Mouse (Mus musculus) T-helper 17 cell (primary cell): ENCODE measurements around the gene Dlx3.

ENCODE experiments used
- in situ Hi-C, 2 experiments: fragments of 300-600 bp; cut with MboI, MseI; formaldehyde crosslinking; loops; 1 replicate in 1 of 2; 2 replicates in 1 of 2; pipeline ENCODE4 v1.15.1; 2025; ENCODE audit warnings: high pct_unique_total_duplicates in 2 of 2

Gene Dlx3

DNA sequence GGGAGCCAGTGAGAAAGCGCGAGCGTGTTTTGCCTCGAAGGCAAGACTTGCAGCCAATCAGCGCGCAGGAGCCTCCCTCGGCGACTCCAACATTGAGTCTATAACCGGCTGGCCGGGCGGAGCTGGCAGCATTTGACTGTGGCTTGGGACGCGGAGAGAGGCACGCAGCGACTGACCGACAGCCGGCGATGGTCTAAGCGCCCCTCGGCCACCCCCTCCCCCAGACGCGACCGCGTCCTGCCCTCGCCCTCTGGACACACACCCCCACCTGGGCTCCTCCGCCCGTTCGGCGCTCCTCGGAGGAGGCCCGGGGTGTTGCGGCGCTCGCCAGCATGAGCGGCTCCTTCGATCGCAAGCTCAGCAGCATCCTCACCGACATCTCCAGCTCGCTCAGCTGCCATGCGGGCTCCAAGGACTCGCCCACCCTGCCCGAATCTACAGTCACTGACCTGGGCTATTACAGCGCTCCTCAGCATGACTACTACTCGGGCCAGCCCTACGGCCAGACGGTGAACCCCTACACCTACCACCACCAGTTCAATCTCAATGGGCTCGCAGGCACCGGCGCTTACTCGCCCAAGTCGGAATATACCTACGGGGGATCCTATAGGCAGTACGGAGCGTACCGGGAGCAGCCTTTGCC, at the start of gene Dlx3:
Gene Dlx3 (plus strand): TSS at position 130 of the 643 bp plus-strand sequence.
- in situ Hi-C loops, result loop anchor here (5.0 kb wide), 3 partner anchors 112 to 412 kb away; no protein-coding TSS in a partner anchor

GRCm38 (mm10) chr11:95070140-95071107, 49.5 kb upstream of the Dlx3 start:
- in situ Hi-C loops, result loop anchor here (5.0 kb wide), 1 partner anchor 37 kb away; no protein-coding TSS in a partner anchor

DNA sequence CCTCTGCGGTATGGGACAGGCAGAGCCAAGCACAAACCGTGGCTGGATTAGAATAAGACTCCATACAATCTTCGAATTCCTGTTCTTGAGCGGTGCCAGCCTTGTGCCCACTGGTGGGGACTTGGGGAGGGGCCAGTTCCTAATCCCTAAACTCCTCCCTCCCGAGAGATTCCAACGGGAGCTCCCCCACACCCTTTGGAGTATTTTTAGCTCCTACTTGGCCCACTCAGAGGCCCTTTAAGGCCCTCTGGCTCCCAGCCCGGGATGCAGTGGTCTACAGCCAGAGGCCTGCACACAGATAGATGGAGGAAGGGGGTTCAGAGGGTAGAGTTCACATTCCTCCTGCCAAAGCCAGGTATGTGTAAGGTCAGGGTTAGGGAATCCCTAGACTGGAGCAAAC, 48.7 kb upstream of the Dlx3 start:
- in situ Hi-C loops, result loop anchor here (5.0 kb wide), 1 partner anchor 36 kb away; no protein-coding TSS in a partner anchor

DNA sequence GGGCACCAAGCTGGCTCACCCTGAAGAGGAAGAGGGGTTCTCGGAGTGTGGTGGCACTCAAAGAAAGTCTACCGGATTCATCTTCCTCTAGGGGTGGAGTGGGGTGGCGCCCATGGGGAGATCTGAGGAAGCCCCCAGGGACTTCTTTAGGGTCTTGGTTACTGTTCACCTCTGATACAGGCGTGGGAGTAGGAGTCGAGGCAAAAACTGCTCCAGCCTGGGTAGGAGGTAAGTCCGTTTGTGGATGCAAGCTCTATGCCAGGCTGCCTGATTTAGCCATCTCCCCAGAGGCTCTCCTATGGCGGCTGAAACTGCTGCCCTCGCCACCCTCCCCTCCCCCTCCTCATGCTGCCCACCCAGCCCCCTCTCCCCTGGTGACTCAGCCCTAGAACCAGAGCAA, 47.8 kb upstream of the Dlx3 start:
- in situ Hi-C loops, result loop anchor here (5.0 kb wide), 1 partner anchor 35 kb away; no protein-coding TSS in a partner anchor

GRCm38 (mm10) chr11:95072804-95073203, 47.1 kb upstream of the Dlx3 start:
- in situ Hi-C loops, result loop anchor here (5.0 kb wide), 1 partner anchor 34 kb away; no protein-coding TSS in a partner anchor

DNA sequence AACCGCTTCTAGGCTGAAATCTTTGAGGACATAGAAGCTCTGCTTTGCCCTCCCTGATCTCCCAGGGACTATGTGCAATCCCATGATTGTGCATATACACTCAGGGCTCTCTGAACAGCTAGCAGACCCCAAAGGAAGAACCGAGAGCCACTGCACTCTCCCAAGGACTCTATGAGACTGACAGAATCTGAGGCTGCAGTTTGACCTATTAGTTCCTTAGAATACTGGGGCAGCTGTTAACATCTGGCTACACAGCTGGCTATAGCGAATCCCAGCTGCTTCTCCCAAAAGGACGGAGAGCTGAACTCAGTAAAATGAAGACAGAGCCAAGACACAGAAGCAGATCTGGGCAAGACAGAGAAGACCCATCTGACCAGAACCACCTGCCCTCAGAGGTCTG, 46.1 kb upstream of the Dlx3 start:
- in situ Hi-C loops, result loop anchor here (5.0 kb wide), 1 partner anchor 33 kb away; no protein-coding TSS in a partner anchor

DNA sequence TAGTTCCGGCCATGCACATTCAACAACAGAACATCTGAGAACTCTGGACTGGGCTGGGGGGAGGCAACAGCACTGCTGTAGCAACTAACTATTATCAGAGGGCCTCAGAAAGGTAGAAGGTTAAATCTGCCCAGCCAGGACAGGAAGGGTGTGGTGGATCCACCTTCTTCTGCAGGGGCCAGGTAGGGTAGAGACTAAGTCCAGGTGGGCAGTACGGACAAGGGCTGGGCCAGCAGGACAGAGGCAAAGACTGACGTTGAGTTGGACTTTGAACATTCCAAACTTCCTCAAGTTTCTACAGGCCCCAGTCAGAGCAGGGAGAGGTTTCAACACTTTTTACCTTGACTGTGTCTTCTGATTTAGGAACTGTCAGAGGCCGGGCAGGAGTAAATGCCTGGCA, 45.2 kb upstream of the Dlx3 start:
- in situ Hi-C loops, result loop anchor here (5.0 kb wide), 1 partner anchor 33 kb away; no protein-coding TSS in a partner anchor

DNA sequence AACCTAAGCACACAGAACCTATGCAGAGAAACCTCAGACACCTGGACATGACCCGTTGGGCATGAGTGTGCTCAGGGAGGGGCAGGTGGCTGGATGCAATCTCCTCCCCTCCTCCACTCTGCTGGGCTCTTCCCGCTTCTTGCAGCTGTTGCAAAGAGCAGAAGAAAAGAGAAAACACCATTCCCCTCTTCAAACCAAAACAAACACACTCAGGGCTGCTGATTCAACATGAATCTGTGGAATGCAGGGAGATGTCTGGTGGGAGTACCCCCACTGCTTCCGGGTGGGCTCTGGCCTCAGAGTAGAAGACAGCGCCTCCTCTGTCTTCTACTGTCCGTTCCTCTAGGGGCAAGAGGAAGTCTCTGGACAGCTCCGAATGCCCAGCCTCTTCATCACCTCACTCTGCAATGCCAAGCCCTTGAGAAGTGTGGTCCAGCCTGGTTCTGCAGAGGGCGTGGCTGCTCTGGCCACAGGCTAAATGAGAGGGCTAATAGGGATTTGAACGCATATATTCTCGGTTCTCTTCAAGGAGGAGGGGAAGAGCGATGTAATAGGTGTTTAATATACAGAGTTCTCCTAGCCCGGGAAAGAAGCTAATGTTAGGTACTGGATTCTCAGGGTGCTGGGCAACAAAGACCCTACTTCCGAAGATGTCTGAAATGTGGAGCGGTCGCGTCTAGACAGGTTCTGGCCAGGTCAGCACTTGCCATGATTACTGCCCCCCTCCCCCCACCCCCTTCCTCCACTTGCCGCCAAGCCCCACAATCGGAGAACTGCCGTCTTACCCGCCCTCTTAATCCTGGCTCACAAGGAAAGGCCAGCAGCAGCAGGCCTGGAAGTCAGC, 44.5 kb upstream of the Dlx3 start:
- in situ Hi-C loops, result no loop called here

- in situ Hi-C loops, result no loop called here
These were observed 43.8 kb upstream of the Dlx3 start for GRCm38 (mm10) chr11:95076041-95076535.

- in situ Hi-C loops, result no loop called here
These were observed 43.3 kb upstream of the Dlx3 start, which contains the start of gene Itga3 for GRCm38 (mm10) chr11:95076536-95077111. Gene Itga3 (minus strand): TSS chr11:95076801.

DNA sequence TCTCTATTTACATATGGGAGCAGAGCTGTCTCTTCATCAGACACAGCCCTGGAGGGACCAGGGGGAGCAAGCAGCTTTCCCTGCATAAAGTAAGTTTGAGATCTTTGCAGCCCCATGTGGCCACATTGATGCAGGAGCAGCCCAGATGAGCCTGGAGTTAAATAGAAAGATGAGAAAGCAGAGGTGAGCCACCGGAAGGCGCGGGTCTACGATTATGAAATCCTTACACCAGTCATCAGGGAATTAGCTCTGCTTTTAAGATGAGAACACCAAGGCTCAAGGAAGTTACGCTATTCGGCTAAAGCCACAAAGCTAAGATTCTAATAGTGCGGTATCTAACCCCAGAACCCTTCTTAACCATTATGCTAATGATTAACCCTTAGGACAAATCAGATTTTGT, 42.0 kb upstream of the Dlx3 start:
- in situ Hi-C loops, result no loop called here

- in situ Hi-C loops, result no loop called here
These were observed 40.6 kb upstream of the Dlx3 start for GRCm38 (mm10) chr11:95079256-95079875.

DNA sequence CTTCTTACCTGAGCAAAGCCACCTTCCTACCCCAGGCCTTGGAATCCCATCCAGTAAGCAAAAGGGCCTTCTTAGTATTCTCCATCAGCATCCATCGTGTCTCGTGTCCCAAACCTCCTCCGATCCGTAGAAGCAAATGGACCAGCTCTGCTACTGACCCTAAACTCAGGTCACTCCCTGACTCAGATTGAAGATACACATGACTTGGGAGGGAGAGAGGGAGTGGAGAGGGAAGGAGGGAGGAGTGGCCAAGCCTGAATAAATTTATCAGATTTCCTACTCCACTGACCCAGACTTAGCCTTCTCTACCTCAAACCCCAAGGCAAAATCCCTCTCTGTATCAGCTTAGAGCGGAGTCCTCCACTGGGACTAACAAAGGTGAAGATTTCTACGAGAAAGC, 39.1 kb upstream of the Dlx3 start:
- in situ Hi-C loops, result loop anchor here in 1 of 2 experiments (10.0 kb wide), 1 partner anchor 1714 kb away; no protein-coding TSS in a partner anchor

- in situ Hi-C loops, result loop anchor here in 1 of 2 experiments (10.0 kb wide), 1 partner anchor 1712 kb away; no protein-coding TSS in a partner anchor
These were observed 37.0 kb upstream of the Dlx3 start for GRCm38 (mm10) chr11:95082896-95083295.

GRCm38 (mm10) chr11:95084175-95084574, 35.7 kb upstream of the Dlx3 start:
- in situ Hi-C loops, result loop anchor here in 1 of 2 experiments (10.0 kb wide), 1 partner anchor 1711 kb away; no protein-coding TSS in a partner anchor

- in situ Hi-C loops, result loop anchor here in 1 of 2 experiments (10.0 kb wide), 1 partner anchor 1710 kb away; no protein-coding TSS in a partner anchor
These were observed 35.0 kb upstream of the Dlx3 start for GRCm38 (mm10) chr11:95084811-95085382.

- in situ Hi-C loops, result loop anchor here in 1 of 2 experiments (10.0 kb wide), 1 partner anchor 1709 kb away; no protein-coding TSS in a partner anchor
These were observed 34.2 kb upstream of the Dlx3 start for GRCm38 (mm10) chr11:95085710-95086109.

- in situ Hi-C loops, result loop anchor here in 1 of 2 experiments (10.0 kb wide), 1 partner anchor 1709 kb away; no protein-coding TSS in a partner anchor
These were observed 33.7 kb upstream of the Dlx3 start for GRCm38 (mm10) chr11:95086229-95086628.
